Mouse (Mus musculus): ENCODE data around the gene Olfr644.

Gene Olfr644

GRCm38 (mm10) chr7:104071769-104072168 lies at the start of gene Olfr644:
Gene Olfr644, minus strand, starts transcription at chr7:104071869.
- no peak for DNase-seq

GRCm38 (mm10) chr7:104104757-104104972 lies 33.0 kb upstream of the Olfr644 start, which contains the start of gene Olfr646:
Gene Olfr646, plus strand, starts transcription at chr7:104104873.
- DNase-seq, result no peak

GRCm38 (mm10) chr7:104103913-104104756 lies 32.5 kb upstream of the Olfr644 start:
- no peak for DNase-seq

GRCm38 (mm10) chr7:104085365-104085764 lies 13.7 kb upstream of the Olfr644 start, which contains the start of gene Olfr645:
Gene Olfr645, minus strand, starts transcription at chr7:104085465.
- no peak for DNase-seq

GRCm38 (mm10) chr7:104061345-104061744 lies 10.3 kb downstream of the Olfr644 start, which contains the start of gene 4930516K23Rik:
Gene 4930516K23Rik, minus strand, starts transcription at chr7:104061445.
- no peak for DNase-seq

- no peak for DNase-seq
These were observed 12.5 kb downstream of the Olfr644 start for GRCm38 (mm10) chr7:104059215-104059614.

- DNase-seq, result no peak
These were observed 19.1 kb downstream of the Olfr644 start, which contains the start of gene Olfr642 for GRCm38 (mm10) chr7:104052566-104052965. Gene Olfr642, minus strand, starts transcription at chr7:104052666.

- no peak for DNase-seq
These were observed 20.9 kb downstream of the Olfr644 start for GRCm38 (mm10) chr7:104050745-104051144.

- no peak for DNase-seq
These were observed 36.5 kb downstream of the Olfr644 start, which contains the start of gene Olfr641 for GRCm38 (mm10) chr7:104035145-104035544. Gene Olfr641, plus strand, starts transcription at chr7:104035445.

- no peak for DNase-seq
These were observed 44.7 kb downstream of the Olfr644 start for GRCm38 (mm10) chr7:104026978-104027377.

GRCm38 (mm10) chr7:104025473-104025872 lies 46.2 kb downstream of the Olfr644 start, which contains the start of gene Olfr640:
Gene Olfr640, minus strand, starts transcription at chr7:104025573.
- DNase-seq, result no peak

GRCm38 (mm10) chr7:104021651-104022050 lies 50.0 kb downstream of the Olfr644 start:
- no peak for DNase-seq

GRCm38 (mm10) chr7:104018953-104019352 lies 52.7 kb downstream of the Olfr644 start:
- no peak for DNase-seq

GRCm38 (mm10) chr7:104017203-104017602 lies 54.5 kb downstream of the Olfr644 start, which contains the start of gene Olfr639:
Gene Olfr639, minus strand, starts transcription at chr7:104017303.
- no peak for DNase-seq

Data from lung, postnatal 14 days (tissue).